Mouse (Mus musculus) midbrain, postnatal 0 days (tissue): ENCODE results near the gene Poldip3. TPM values are rescaled to one million over a fixed set of nuclear protein-coding genes. Genes with fewer than 3 reads are reported as not detected.

Experiments used
- ATAC-seq: fragments of 200-750 bp; cut with Nextera tagmentation; 2 replicates; pipeline ENCODE4 v1.8.0; 2017; ENCODE audit warnings: moderate number of reproducible peaks, mild to moderate bottlenecking, moderate TSS enrichment, moderate library complexity; ENCODE audit not compliant: low FRiP score
- DNase-seq: peaks from one replicate; pipeline ENCODE4 v3.0.0-alpha.2; 2015; ENCODE audit warnings: low spot score
- H3K27ac ChIP-seq: fragments of 300-500 bp; sonication (generic); 2 replicates; pipeline ENCODE4 v1.5.1; 2014; ENCODE audit warnings: low read depth, mild to moderate bottlenecking, low read length, mixed read lengths
- H3K27me3 ChIP-seq: fragments of 300-500 bp; sonication (generic); 2 replicates; pipeline ENCODE4 v1.6.1; 2014; ENCODE audit warnings: low read length, control low read depth, mixed read lengths; ENCODE audit not compliant: insufficient read depth
- H3K36me3 ChIP-seq: fragments of 300-500 bp; sonication (generic); 2 replicates; pipeline ENCODE4 v1.6.1; 2014; ENCODE audit warnings: low read length, control low read depth, mixed read lengths; ENCODE audit not compliant: insufficient read depth
- H3K4me1 ChIP-seq: fragments of 300-500 bp; sonication (generic); 2 replicates; pipeline ENCODE4 v1.6.1; 2014; ENCODE audit warnings: mild to moderate bottlenecking, control low read depth, antibody characterized with exemption, low read length, mixed read lengths; ENCODE audit not compliant: insufficient read depth
- H3K4me2 ChIP-seq: fragments of 300-500 bp; sonication (generic); 2 replicates; pipeline ENCODE4 v1.6.1; 2014; ENCODE audit warnings: low read depth, mild to moderate bottlenecking, low read length, mixed read lengths; ENCODE audit not compliant: poor library complexity, severe bottlenecking
- H3K4me3 ChIP-seq: fragments of 300-500 bp; sonication (generic); 2 replicates; pipeline ENCODE4 v1.5.1; 2014; ENCODE audit warnings: low read depth, mild to moderate bottlenecking, low read length, moderate library complexity
- H3K9ac ChIP-seq: fragments of 300-500 bp; sonication (generic); replicated peaks from 2 replicates; pipeline ENCODE4 v1.6.1; 2014; ENCODE audit warnings: mild to moderate bottlenecking, low read length, moderate library complexity, mixed read lengths; ENCODE audit not compliant: poor library complexity, severe bottlenecking
- H3K9me3 ChIP-seq: fragments of 300-500 bp; sonication (generic); 2 replicates; pipeline ENCODE4 v1.6.1; 2016; ENCODE audit warnings: low read length, control low read depth
- CTCF ChIP-seq: IDR thresholded peaks from 2 replicates; pipeline ENCODE4 v1.5.1; 2016; ENCODE audit warnings: antibody characterized with exemption, mild to moderate bottlenecking
- WGBS: fragments of 180-500 bp; shearing (Covaris S2); extraction: QIAGEN DNeasy Blood & Tissue Kit; methylation state at CpG from one replicate; pipeline ENCODE4 v1.1.7; 2014; 5-methylcytosine and 5-hydroxymethylcytosine counted together
- polyA plus RNA-seq: library from polyadenylated mRNA; unstranded; fragments of >200 nt; fragmentation: Nextera tagmentation; extraction: Ambion mirVana; gene quantifications from 2 replicates; pipeline ENCODE4 v1.2.1, GENCODE M21; 2015
- total RNA-seq: library from RNA; depleted of rRNA; stranded (reverse); fragments of >200 nt; gene quantifications from 2 replicates; pipeline ENCODE4 v1.2.3, GENCODE M21; 2014

Gene Poldip3
- total and polyA plus RNA-seq, 2 experiments from 2014 or later, result 93.3 to 110 TPM

- whole genome bisulfite sequencing, result 92% methylated on average over 14 of the region's 14 CpGs
- no peak overlapping the region for H3K4me2 ChIP-seq
- no peak for DNase-seq
- no peak overlapping the region for H3K9ac ChIP-seq
- H3K9me3 ChIP-seq, result no peaks in the 10 kb centered on the region
- TF ChIP-seq CTCF, result no peak
- H3K27ac ChIP-seq, result no peak overlapping the region
- H3K4me1 ChIP-seq, result 0 out of 2 replicates have a peak, but pooled peaks cover 14% of the 10 kb centered on the region
- no peak for ATAC-seq
- no peaks in the 10 kb centered on the region for H3K36me3 ChIP-seq
- no peak overlapping the region for H3K4me3 ChIP-seq
- H3K27me3 ChIP-seq, result no peaks in the 10 kb centered on the region
Measured at GRCm38 (mm10) chr15:83173914-83174884, 25.0 kb upstream of the Poldip3 start.

GRCm38 (mm10) chr15:83172492-83173429 is 23.6 kb upstream of the Poldip3 start, which contains the start of gene Cyb5r3:
Gene Cyb5r3, minus strand, starts transcription at chr15:83172592.
- 32% methylated on average over 28 of the region's 28 CpGs for WGBS
- 0 out of 2 replicates have a peak, but pooled peaks cover 14% of the 10 kb centered on the region for H3K4me1 ChIP-seq
- H3K27ac ChIP-seq, result peak within 1 kb of the TSS; percentile 92
- DNase-seq (no peak), ATAC-seq (peak; percentile 38; the same call in 1 of the 2 replicates)
- TF ChIP-seq CTCF, result peak; percentile 35; the same call in 1 of the 2 replicates
- H3K4me2 ChIP-seq, result peak within 1 kb of the TSS; percentile 65
- H3K4me3 ChIP-seq, result peak within 1 kb of the TSS; percentile 70
- no peaks in the 10 kb centered on the region for H3K9me3 ChIP-seq
- H3K36me3 ChIP-seq, result no peaks in the 10 kb centered on the region
- H3K27me3 ChIP-seq, result no peaks in the 10 kb centered on the region
- peak within 1 kb of the TSS; percentile 91 for H3K9ac ChIP-seq

- peak overlapping the region; percentile 65 for H3K4me2 ChIP-seq
- H3K4me3 ChIP-seq, result peak overlapping the region; percentile 70
- H3K9ac ChIP-seq, result peak overlapping the region; percentile 91
- H3K4me1 ChIP-seq, result 0 out of 2 replicates have a peak, but pooled peaks cover 14% of the 10 kb centered on the region
- H3K27me3 ChIP-seq, result no peaks in the 10 kb centered on the region
- H3K9me3 ChIP-seq, result no peaks in the 10 kb centered on the region
- peak overlapping the region; percentile 92 for H3K27ac ChIP-seq
- WGBS, result 1% methylated on average over 60 of the region's 67 CpGs
- peak; percentile 69 for TF ChIP-seq CTCF
- peak; percentile 97 for ATAC-seq
- H3K36me3 ChIP-seq, result no peaks in the 10 kb centered on the region
- DNase-seq, result peak; percentile 99
Measured at GRCm38 (mm10) chr15:83171712-83172481, 22.7 kb upstream of the Poldip3 start.

- Histone ChIP-seq H3K9ac (peak overlapping the region; percentile 91; the same call in 1 of the 2 replicates), H3K9me3 (no peaks in the 10 kb centered on the region), H3K4me1 (0 out of 2 replicates have a peak, but pooled peaks cover 14% of the 10 kb centered on the region), H3K36me3 (no peaks in the 10 kb centered on the region), H3K4me3 (peak overlapping the region; percentile 70), H3K27me3 (no peaks in the 10 kb centered on the region), H3K4me2 (peak overlapping the region; percentile 65), H3K27ac (no peak overlapping the region; the same call in 1 of the 2 replicates)
- TF ChIP-seq CTCF, result no peak
- WGBS, result 53% methylated on average over 8 of the region's 8 CpGs
- peak; percentile 24 for DNase-seq
- ATAC-seq, result no peak
Measured at GRCm38 (mm10) chr15:83170956-83171659, 21.9 kb upstream of the Poldip3 start.
